Mouse (Mus musculus) right cerebral cortex, adult 2 months (tissue): ENCODE data around the gene Vwa5b1.

Source experiments
- DNase-seq, 2 experiments: peaks; one replicate each; pipeline ENCODE4 v3.0.0; 2021 to 2022; ENCODE audit warnings: low spot score in 2 of 2

Vwa5b1 gene

DNA sequence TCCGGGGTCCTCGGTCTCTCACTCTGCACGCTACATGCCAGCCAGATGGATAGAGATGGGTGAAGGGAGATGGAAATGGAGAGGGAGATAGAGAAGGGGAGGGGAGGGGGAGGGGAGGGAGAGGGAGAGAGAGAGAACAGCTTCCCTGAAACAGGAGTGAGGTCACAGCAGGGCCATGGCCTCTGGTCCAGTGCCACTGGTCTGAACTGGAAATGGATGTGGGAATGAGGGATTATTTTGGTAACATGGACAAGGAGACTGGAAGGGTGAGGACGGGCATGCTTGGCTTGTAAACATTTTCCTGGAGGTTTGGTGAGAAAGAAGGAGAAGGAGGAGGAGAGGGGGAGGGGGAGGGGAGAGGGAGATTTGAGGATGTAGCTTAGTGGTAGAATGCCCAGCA lies 59.0 kb downstream of the Vwa5b1 start:
- no peak for DNase-seq

GRCm38 (mm10) chr4:138574800-138575606 lies 60.7 kb downstream of the Vwa5b1 start:
- DNase-seq = no peak

GRCm38 (mm10) chr4:138569928-138570327 lies 65.8 kb downstream of the Vwa5b1 start:
- no peak for DNase-seq

GRCm38 (mm10) chr4:138568275-138568674 lies 67.4 kb downstream of the Vwa5b1 start:
- DNase-seq = no peak

- DNase-seq = peak; percentile 91 to 93
Measured at GRCm38 (mm10) chr4:138561986-138562385, 73.7 kb downstream of the Vwa5b1 start.

DNA sequence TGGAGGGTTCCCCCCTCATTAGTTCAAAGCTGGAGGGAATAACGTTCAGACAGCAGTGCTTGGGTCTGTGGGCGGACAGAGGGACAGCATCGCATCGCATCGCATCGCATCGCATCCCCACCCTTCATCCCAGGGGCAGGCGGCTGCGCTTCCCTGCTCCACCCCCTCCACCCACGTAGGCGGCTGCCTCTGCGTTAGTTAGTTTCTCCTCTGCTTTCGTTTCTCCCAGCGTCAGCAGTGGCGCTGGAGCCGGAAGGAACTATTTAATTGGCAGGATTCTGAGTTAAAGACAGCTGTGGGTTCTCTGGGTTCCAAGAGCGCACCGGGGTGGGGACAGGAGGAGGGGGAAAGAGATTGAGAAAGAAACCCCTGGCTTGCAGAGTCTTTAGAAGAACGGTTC lies 80.2 kb downstream of the Vwa5b1 start:
- peak; percentile 70 to 72 for DNase-seq

DNA sequence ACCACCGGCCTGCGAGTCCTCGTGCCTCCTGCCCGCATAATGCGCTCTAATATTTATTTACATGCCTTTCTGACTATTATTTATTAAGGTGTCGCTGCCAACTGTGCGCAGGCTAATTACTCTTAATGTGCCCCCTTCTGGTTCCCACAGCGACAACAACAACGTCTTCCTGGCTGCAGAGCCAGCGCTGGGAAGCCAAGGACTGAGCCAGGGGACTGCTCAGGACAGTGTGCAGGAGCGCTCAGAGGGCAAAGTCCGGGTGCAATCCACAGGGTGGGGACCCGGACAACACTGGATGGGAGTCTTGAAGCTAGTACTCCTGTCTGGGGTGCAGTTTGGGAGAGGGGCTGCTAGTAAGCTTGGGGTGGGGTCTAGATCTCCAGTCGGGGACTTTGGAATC lies 80.8 kb downstream of the Vwa5b1 start:
- no peak for DNase-seq

GRCm38 (mm10) chr4:138554302-138554701 lies 81.4 kb downstream of the Vwa5b1 start:
- no peak for DNase-seq

- DNase-seq = no peak
Measured at GRCm38 (mm10) chr4:138553516-138553933, 82.2 kb downstream of the Vwa5b1 start.

- no peak for DNase-seq
Measured at GRCm38 (mm10) chr4:138553116-138553515, 82.6 kb downstream of the Vwa5b1 start.

DNA sequence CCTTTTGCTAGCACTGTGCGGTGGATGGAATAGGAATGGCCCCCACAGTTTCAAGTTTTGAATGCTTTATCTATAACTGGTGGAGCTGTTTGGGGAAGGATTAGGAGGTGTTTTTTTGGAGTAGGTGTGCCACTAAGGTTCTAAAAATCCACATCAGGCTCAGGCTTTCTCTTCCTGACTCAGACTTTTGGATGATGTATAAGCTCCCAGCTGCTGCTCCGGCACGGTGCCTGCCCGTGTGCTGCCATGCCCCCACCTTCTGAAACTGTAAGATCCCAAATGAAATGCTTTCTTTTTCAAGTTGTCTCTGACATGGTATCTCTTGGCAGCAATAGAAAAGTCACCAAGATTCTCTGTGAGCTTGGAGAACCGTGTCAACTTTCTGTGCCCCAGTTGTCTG lies 84.1 kb downstream of the Vwa5b1 start:
- DNase-seq = no peak

DNA sequence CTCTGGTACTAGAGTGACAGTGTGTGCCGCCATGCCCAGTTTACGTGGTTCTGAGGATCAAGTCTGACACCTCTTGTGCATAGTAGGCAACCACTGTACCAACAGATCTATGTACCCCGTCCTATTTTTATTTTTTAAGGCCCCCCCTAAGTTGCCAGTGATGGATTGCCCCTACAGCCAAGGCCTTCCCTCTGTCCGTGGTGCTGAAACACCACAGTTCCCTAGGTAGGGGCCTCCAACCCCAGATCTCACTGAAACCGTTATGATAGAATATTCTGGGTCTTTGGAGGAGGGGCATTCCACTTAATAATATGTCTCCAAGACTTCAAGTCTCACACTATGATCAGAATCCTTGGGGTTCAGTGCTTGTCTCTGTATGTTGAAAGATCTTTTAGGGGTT lies 85.1 kb downstream of the Vwa5b1 start:
- DNase-seq = no peak

GRCm38 (mm10) chr4:138548960-138549359 lies 86.7 kb downstream of the Vwa5b1 start:
- DNase-seq = no peak

GRCm38 (mm10) chr4:138548124-138548561 lies 87.5 kb downstream of the Vwa5b1 start:
- DNase-seq = peak; percentile 74 to 75

DNA sequence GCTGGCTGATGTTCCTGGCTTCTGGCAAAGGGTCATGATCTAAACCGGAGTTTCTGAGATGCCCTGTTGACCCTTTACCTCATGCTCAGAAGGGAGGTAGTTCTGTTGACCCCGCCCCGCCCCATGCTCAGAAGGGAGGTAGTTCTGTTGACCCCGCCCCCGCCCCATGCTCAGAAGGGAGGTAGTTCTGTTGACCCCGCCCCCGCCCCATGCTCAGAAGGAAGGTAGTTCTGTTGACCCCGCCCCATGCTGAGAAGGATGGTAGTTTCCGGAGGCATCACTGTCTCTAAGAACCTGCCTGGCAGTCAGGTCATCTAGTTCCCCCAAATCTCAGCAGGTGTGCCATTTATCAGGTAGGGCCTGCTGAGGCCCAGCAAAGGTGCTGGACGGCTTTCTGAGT lies 88.1 kb downstream of the Vwa5b1 start:
- DNase-seq = no peak

DNA sequence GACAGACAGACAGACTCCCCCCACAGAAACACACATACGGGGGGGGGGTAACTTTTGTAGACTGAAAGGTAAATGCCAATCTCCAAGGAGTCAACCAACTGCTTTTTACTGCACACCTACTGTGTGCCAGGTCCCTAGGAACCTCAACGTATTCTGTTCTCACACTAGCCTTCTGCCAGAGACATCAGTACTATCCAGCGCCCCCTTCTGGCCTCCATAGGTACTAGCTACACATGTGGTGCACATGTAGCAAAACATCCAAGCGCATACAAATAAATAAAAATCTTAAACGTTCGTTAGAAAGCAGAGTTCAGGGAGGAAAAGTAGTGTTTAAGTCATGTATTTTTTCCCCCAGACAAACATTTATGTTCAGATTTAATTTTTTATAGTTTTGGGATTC lies 88.6 kb downstream of the Vwa5b1 start:
- no peak for DNase-seq

GRCm38 (mm10) chr4:138546241-138546640 lies 89.4 kb downstream of the Vwa5b1 start:
- DNase-seq = no peak

DNA sequence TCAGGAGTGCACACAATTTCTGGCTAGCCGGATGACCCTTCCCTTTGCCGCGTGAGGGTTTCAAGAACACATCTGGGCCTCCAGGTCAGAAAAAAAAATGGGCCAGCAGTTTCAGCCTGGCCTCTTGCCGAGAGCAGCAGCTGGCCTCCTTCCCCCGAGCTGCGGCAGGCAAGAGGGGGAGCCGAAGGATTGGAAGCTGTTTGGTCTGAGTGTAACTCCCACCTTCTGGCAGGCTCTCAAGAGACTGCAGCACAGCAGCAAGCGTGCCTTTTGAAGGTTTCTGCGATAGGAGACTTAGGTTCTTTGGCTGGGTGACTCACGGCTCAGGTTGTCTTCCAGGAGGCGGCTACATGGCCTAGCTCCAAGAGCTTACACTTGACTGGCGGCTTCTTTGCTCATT lies 92.5 kb downstream of the Vwa5b1 start:
- DNase-seq = peak; percentile 79 to 84

GRCm38 (mm10) chr4:138538084-138538449 lies 97.6 kb downstream of the Vwa5b1 start:
- no peak for DNase-seq

DNA sequence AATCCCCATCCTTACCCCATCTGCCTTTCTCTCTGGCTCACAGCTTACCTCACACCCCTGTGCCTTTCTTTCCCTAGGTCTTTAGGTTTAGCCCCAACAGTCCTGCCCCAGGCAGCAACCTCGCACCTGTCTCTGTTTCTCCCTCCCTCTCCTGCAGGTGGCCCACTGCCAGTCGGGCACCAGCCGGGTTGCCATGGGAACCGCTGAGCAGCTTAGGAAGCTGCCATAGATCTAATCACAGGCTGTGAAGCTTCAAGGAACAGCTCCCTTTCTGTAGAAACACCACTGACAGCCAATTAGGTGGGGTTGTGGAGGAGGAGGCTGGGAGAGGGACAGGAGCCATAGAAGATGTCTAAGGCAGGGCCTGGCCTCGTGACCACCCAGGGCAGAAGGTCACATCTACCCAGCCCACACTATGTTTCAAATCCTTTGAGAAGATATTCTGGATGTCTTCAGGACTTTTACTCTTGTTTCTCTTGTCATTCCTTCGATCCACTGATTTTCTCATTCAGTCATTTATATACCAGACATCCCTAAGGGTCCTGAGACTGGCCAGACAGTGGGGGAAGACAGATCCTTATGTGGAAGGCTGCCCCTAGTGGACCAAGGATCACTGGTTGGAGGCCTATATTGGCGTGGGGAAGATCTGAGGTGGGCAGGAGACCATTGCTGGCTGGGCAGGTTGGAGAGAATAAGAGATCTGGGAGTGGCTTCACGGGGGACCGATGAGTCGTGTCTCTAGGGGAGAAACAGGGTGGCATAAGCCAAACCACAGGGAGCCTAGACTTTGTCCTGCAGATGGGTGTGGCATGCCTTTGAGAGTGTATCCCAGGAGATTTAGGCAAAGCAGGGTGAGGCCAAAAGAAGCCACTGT lies 98.2 kb downstream of the Vwa5b1 start:
- peak; percentile 82 to 85 for DNase-seq

DNA sequence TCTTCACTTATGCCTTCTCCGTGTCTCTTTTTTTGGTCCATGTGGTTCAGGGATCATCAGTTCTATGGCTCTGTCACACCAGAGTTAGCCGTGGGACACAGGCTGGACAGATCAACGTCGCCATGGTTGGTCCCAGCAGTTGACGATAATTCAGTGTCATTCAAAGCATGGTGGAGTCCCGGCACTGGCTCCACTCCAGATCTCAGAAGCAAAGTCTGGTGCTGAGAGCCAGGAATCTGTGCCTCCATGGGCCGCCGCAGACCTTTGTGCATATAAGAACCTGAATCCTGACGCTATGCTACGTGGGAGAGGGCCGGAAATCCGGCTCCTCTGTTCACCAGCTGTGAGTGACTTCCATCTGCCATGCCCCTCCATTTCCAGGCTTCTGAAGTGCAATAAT lies 100.1 kb downstream of the Vwa5b1 start:
- DNase-seq = no peak

GRCm38 (mm10) chr4:138533877-138534276 lies 101.8 kb downstream of the Vwa5b1 start:
- no peak for DNase-seq

DNA sequence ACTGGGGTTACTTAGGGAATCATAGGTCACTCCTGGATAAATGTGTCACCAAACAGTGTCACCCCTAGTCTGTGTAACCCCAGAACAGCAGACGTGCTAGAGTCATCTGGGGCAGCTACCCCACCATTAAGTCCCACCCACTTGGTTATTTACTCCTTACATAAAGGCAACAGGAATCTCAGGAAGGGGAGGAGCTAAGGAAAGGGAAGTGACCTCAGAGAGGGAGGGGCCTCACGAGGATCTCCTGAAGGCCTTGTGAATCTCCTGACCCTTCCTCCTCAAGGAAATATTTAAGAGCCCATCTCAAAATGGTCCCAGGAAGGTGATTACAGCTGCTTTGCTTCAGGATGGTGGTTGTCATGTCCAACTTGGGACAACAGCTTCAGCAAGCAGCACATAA lies 103.9 kb downstream of the Vwa5b1 start:
- DNase-seq = no peak
